Mouse (Mus musculus) cerebellum, adult 2 months (tissue): Measurements from ENCODE around the gene H6pd.

ENCODE experiments used
- CTCF ChIP-seq: fragments of 200-500 bp; IDR thresholded peaks from 2 replicates; pipeline ENCODE4 v1.5.1; 2011; ENCODE audit warnings: low read depth, mild to moderate bottlenecking, control low read depth, low read length, moderate library complexity, borderline replicate concordance; ENCODE audit not compliant: insufficient read depth
- POLR2A ChIP-seq: fragments of 200-500 bp; IDR thresholded peaks from 2 replicates; pipeline ENCODE4 v1.6.1; 2011; ENCODE audit warnings: low read length, control low read depth, borderline replicate concordance; ENCODE audit not compliant: insufficient read depth

- TF ChIP-seq CTCF (no peak), POLR2A (no peak)
Observed at GRCm38 (mm10) chr4:149975730-149976254, 33.0 kb downstream of the H6pd start.
